8 mouse cellular contexts compared by ENCODE assay signal in genomic region chr2:166342407-166342806, GRCm38 (mm10).
DNase-seq lines count a peak whose midpoint lies in the region; TF ChIP-seq lines count a peak whose summit lies in the region.
"Had no signal": no experiment of that assay in that cellular context is flagged by ENCODE, and none has a peak within 500 bp of the region (broad histone marks: within the 10 kb centered on the region; RNA-seq: fewer than 3 reads in every experiment).

No protein-coding gene starts in this region.

- peak; percentile 38 for DNase-seq in urinary bladder, postnatal 14 days (ENCODE audit: low spot score)
- no peak for DNase-seq in urinary bladder, postnatal 10 days (ENCODE audit: low spot score)
- peak; percentile 77 for DNase-seq in gastrocnemius, adult 2 months
- DNase-seq in layer of hippocampus, adult 18-20 months (ENCODE audit: low spot score in 2 of 2) = peak; percentile 27 to 73
- peak; percentile 68 for DNase-seq in lung, postnatal 14 days
- DNase-seq in spleen, adult 18-20 months = no peak
- DNase-seq in adrenal gland, adult 18-20 months (ENCODE audit: low spot score in 2 of 2) = no peak

- H3K4me3 ChIP-seq in gastrocnemius, adult 2 months = no peak overlapping the region
- H3K4me3 ChIP-seq: hindbrain, embryonic 15.5 days had no signal

- no peak for TF ChIP-seq CTCF in gastrocnemius, adult 2 months (IDR thresholded peaks at IDR 0.05)

- H3K27ac ChIP-seq in gastrocnemius, adult 2 months = peak overlapping the region; percentile 7; the same call in 1 of the 2 replicates
- H3K27ac ChIP-seq: hindbrain, embryonic 15.5 days had no signal

- intact Hi-C loops in gastrocnemius, adult 2 months (cut with DNase I) = no loop called here

Comparison
In these comparisons a context has a peak if more than half of its experiments do, and no peak if none do; other contexts are left out.
1. DNase-seq: peak in urinary bladder, postnatal 14 days (single experiment), gastrocnemius, adult 2 months (single experiment), layer of hippocampus, adult 18-20 months (2 of 2) and lung, postnatal 14 days (single experiment); none in urinary bladder, postnatal 10 days (single experiment), spleen, adult 18-20 months (0 of 2) and adrenal gland, adult 18-20 months (0 of 2).